Mouse (Mus musculus) granulocyte monocyte progenitor cell, adult 5-6 weeks (primary cell): Measurements from ENCODE around the gene Vmn1r199. TPM values are rescaled to one million over a fixed set of nuclear protein-coding genes. Genes with fewer than 3 reads are reported as not detected.
"Not testable (repeated sequence)": the region's sequence is repeated elsewhere in the genome, so short reads cannot be mapped to it uniquely, and the experiment has no call there.

Experiments used
- ATAC-seq: replicated peaks from 2 replicates; pipeline ENCODE4 v1.8.0; 2016; ENCODE audit warnings: mild to moderate bottlenecking, moderate TSS enrichment, inconsistent platforms; ENCODE audit not compliant: poor library complexity, severe bottlenecking
- total RNA-seq, 2 experiments: library from RNA; stranded (forward) in 1 of 2; stranded (reverse) in 1 of 2; fragments of 200-712, 200-1000 nt in 1 of 2; fragments of >200 nt in 1 of 2; fragmentation: Nextera tagmentation in 1 of 2; gene quantifications; 2 replicates each; pipeline ENCODE4 v1.2.3; 2014 to 2017

The Vmn1r199 gene
- total RNA-seq (2014; fragmentation: Nextera tagmentation) (not detected in 2 replicates), total RNA-seq (2017) (0.17 TPM in 1 of 2 replicates, not detected in the other)

DNA sequence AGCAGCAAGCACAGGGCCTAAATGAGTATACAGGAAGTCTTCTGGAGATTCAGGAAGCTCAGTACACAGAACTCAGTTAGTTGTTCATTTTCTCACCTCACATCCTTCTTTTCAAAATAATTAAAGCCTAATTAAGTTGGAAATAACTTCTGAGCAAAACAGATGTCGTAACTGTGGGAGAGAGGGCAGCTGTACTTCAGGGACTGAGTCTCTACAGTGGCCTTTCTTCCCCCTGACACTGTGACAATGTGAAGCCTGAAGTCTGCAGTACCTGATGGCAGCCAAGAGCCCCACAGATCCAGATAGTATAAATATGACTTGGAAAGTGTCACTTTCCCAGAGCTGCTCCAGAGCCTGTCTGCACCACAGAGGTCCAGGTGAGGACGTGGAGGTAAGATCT, at the start of gene Vmn1r199:
Gene Vmn1r199 (plus strand): TSS at position 301 of the 400 bp plus-strand sequence.
- ATAC-seq, result no peak

DNA sequence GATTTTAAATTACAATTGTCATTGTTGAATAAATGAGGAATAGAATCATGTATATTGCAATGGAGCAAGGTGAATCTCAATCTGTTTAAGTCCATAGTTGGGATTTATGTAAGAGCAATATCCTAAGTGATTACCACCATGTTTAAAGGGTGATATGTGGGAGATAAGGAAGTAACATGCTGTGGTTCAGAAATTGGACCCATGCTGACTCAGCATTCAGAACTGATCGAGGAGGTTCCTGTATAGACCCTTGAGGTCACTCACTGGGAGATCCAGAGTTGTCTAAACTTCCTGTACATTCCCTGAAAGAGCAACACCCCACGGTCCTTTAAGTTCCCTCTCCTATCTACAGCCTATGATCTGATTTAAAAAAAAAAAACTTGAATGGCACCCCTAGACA, 46.3 kb upstream of the Vmn1r199 start:
- ATAC-seq, result no peak

DNA sequence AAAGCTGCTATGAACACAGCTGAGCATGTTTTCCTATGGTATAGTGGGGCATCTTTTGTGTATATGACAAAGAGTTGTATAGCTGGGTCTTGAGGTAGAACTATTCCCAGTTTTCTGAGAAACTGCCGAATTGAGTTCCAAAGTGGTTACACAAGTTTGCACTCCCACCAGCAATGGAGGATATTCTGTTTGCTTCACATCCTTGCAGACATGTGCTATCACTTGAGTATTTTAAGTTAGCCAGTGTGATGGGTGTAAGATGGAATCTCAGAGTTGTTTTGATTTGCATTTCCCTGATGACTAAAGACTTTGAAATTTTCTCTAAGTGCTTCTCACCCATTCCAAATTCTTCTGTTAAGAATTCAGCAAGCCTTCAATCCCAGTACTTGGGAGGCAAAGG, 44.1 kb upstream of the Vmn1r199 start:
- no peak for ATAC-seq

DNA sequence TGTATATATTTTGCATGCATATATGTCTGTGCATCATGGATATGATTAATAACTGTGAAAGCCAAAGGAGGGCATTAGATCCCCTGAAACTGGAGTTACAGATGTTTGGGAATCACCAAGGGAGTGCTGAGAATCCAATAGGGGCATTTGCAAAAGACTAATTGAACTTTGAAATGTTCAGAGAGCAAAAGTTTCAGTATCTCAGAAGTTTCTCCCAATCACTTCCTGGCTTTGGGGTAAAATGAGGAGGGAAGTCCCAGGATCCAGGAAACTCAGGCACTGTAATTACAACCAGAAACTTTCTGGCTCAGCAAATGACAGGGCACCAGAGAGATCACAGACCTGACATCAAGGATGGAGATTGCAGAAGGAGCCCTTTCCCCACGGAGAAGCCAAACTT, 29.6 kb upstream of the Vmn1r199 start, which contains the start of gene Vmn1r198:
Gene Vmn1r198 (plus strand): TSS at position 301 of the 400 bp plus-strand sequence.
- no peak for ATAC-seq

DNA sequence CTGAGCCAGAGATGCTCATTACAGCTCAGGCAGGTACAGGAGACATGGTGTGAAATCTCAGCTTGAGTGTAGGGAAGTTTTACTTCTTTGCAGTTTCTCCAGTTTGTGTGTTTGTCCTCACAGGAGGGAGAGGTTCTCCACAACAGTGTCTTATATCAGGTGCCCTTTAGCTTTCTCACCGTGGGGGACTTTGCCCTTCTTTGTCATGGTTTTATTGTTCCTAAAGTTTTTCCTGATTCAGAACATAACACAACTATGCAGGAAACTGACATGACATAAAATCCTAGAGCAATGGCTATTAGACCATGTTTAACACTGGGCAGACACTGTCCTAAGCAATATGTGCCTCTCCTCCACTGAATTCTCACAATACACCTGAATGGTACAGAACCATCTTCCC, 28.8 kb upstream of the Vmn1r199 start:
- no peak for ATAC-seq

DNA sequence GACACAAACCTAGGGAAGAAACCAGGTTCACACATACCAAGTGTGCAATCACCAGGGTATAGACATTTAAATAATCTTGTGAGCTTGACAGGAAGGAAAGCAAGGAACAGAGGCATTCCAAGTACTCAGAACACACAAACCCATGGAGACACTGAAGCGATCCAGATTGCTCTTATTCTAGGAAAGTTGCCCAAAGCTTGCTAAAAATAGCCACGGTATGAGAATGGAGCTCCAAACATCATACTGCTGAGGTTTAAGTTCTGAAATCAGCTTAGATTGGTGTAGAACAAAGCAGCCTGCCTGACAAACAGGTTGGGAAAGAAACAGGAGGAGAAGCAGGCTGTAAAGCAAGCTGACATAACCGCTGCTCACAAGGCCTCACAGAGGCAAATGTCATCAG, 1.5 kb downstream of the Vmn1r199 start:
- not testable (repeated sequence) for ATAC-seq

DNA sequence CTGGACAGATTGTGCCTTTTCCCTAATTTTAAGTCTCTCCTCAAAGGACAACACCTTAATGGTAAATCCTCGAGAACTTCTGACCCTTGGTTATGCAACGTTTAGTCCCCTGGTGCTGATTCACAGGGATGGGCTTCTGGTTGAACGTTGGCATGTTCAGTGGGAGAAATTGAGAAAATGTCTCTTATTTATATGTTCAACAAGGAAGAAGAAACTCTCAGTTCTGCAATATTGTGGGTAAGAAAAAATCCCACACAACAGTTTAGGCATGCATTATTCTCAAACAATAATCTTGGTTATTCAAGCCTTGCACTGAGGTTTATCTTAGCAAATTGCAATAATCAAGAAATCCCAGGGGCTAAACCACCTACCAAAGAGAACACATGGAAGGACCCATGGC, 3.8 kb downstream of the Vmn1r199 start:
- ATAC-seq, result no peak

DNA sequence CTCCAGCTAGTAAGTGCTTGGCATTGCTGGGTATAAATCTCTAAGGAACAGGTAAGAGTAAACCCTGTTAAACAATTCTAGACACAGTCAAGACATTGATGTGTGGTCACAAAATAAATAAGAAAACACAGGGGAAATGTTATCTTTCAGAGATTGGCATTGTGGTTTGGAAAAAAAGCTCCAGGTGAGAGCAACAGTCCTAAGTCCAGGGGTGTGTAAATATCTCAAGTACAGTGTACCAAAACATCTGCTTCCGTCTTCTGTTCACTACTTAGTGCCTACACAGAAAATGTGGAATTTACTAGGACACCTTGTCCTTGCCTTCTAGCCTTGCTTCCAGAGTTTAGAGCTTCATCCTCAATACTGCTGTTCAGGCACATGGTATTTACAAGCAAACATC, 7.4 kb downstream of the Vmn1r199 start:
- no peak for ATAC-seq

DNA sequence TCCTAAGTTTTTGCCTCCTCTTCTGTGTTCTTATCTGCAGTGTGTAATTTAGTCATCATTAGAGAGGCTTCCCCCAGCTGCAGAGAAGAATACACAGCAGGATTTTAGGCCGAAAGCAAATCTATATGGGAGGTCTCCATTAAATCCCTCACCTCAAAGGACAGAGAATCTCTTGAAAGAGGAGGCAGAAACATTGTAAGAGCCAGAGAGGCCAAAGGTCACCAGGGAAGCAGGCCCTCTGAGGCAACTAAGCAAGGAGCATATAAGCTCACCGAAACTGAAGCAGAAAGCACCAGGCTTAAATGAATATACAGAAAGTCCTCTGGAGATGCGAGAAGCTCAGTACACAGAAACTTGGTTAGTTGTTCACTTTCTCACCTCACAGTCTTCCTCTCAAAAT, 10.5 kb downstream of the Vmn1r199 start, which contains the start of gene Vmn1r200:
Gene Vmn1r200 (plus strand): TSS at position 301 of the 400 bp plus-strand sequence.
- ATAC-seq, result no peak

DNA sequence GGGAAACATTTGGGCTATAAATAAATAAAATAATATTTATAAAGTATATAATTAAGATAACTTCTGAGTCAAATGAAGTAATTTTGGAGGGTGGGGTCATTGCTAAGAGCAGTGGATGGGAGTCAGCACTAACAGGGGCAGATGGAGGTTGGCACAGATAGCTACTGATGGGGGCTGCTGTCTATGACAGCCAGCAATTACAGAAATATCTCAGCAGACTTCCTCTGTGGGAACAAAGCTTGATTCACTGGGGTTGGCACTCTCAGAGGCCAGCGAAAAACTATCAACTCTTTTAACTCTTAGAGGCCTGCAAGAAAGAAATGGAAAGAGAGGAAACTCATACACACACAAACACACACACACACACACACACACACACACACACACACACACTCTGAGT, 23.4 kb downstream of the Vmn1r199 start:
- no peak for ATAC-seq

Other genes with a start within 250 kb of the Vmn1r199 start
- not detected in 2 replicates for gene Vmn1r191, start 195.8 kb upstream of the Vmn1r199 start, total RNA-seq (2014; fragmentation: Nextera tagmentation)
- not detected in 2 replicates for gene Vmn1r191, start 195.8 kb upstream of the Vmn1r199 start, total RNA-seq (2017)
- not detected in 2 replicates for gene Vmn1r192, start 188.7 kb upstream of the Vmn1r199 start, total RNA-seq (2014; fragmentation: Nextera tagmentation)
- gene Vmn1r192, start 188.7 kb upstream of the Vmn1r199 start, total RNA-seq (2017), result not detected in 2 replicates
- gene Vmn1r193, start 156.7 kb upstream of the Vmn1r199 start, total RNA-seq (2014; fragmentation: Nextera tagmentation), result not detected in 2 replicates
- gene Vmn1r193, start 156.7 kb upstream of the Vmn1r199 start, total RNA-seq (2017), result not detected in 2 replicates
- gene Vmn1r194, start 135.6 kb upstream of the Vmn1r199 start, total RNA-seq (2014; fragmentation: Nextera tagmentation), result not detected in 2 replicates
- not detected in 2 replicates for gene Vmn1r194, start 135.6 kb upstream of the Vmn1r199 start, total RNA-seq (2017)
- not detected in 2 replicates for gene Vmn1r195, start 109.3 kb upstream of the Vmn1r199 start, total RNA-seq (2014; fragmentation: Nextera tagmentation)
- gene Vmn1r195, start 109.3 kb upstream of the Vmn1r199 start, total RNA-seq (2017), result not detected in 2 replicates
- not detected in 2 replicates for gene Vmn1r196, start 89.9 kb upstream of the Vmn1r199 start, total RNA-seq (2014; fragmentation: Nextera tagmentation)
- not detected in 2 replicates for gene Vmn1r196, start 89.9 kb upstream of the Vmn1r199 start, total RNA-seq (2017)
- not detected in 2 replicates for gene Vmn1r197, start 55.2 kb upstream of the Vmn1r199 start, total RNA-seq (2014; fragmentation: Nextera tagmentation)
- gene Vmn1r197, start 55.2 kb upstream of the Vmn1r199 start, total RNA-seq (2017), result not detected in 2 replicates
- not detected in 2 replicates for gene Vmn1r198, start 29.5 kb upstream of the Vmn1r199 start, total RNA-seq (2014; fragmentation: Nextera tagmentation)
- gene Vmn1r198, start 29.5 kb upstream of the Vmn1r199 start, total RNA-seq (2017), result not detected in 2 replicates
- not detected in 2 replicates for gene Vmn1r200, start 10.6 kb downstream of the Vmn1r199 start, total RNA-seq (2014; fragmentation: Nextera tagmentation)
- gene Vmn1r200, start 10.6 kb downstream of the Vmn1r199 start, total RNA-seq (2017), result not detected in 2 replicates
- gene Vmn1r201, start 92.1 kb downstream of the Vmn1r199 start, total RNA-seq (2014; fragmentation: Nextera tagmentation), result not detected in 2 replicates
- gene Vmn1r201, start 92.1 kb downstream of the Vmn1r199 start, total RNA-seq (2017), result not detected in 2 replicates
- not detected in 2 replicates for gene Vmn1r202, start 125.6 kb downstream of the Vmn1r199 start, total RNA-seq (2014; fragmentation: Nextera tagmentation)
- gene Vmn1r202, start 125.6 kb downstream of the Vmn1r199 start, total RNA-seq (2017), result not detected in 2 replicates
- not detected in 2 replicates for gene Vmn1r203, start 138.3 kb downstream of the Vmn1r199 start, total RNA-seq (2014; fragmentation: Nextera tagmentation)
- not detected in 2 replicates for gene Vmn1r203, start 138.3 kb downstream of the Vmn1r199 start, total RNA-seq (2017)
- not detected in 2 replicates for gene Vmn1r204, start 173.4 kb downstream of the Vmn1r199 start, total RNA-seq (2014; fragmentation: Nextera tagmentation)
- not detected in 2 replicates for gene Vmn1r204, start 173.4 kb downstream of the Vmn1r199 start, total RNA-seq (2017)
- not detected in 2 replicates for gene Vmn1r205, start 213.2 kb downstream of the Vmn1r199 start, total RNA-seq (2014; fragmentation: Nextera tagmentation)
- not detected in 2 replicates for gene Vmn1r205, start 213.2 kb downstream of the Vmn1r199 start, total RNA-seq (2017)
- gene Vmn1r206, start 244.4 kb downstream of the Vmn1r199 start, total RNA-seq (2014; fragmentation: Nextera tagmentation), result not detected in 2 replicates
- not detected in 2 replicates for gene Vmn1r206, start 244.4 kb downstream of the Vmn1r199 start, total RNA-seq (2017)